Mouse (Mus musculus): Measurements from ENCODE around the gene Hsd3b1.
"Not testable (repeated sequence)": the region's sequence is repeated elsewhere in the genome, so short reads cannot be mapped to it uniquely, and the experiment has no call there.

The Hsd3b1 gene

DNA sequence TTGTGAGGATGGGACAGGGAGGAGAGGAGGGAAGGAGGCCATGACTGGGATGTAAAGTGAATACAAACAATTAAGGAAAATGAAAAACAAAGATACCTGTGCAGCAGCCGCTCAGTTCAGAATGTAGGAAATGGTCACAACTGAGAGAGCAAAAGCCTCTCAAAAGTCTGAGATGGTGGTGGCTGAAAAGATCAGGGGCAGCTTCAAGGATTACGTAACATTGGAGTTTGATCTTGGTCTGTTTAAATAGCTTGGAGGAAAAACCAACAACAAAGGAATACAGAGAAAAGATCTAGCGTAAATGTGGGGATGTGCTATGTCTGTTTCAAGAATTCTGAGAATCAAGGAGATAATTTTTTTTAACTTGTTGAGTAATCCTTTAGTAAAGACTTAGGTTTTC, at the start of gene Hsd3b1:
TSS of gene Hsd3b1 (minus strand) at position 219 of the 400 bp plus-strand sequence.
- no peak for DNase-seq (ENCODE audit: low read depth, low spot score)

DNA sequence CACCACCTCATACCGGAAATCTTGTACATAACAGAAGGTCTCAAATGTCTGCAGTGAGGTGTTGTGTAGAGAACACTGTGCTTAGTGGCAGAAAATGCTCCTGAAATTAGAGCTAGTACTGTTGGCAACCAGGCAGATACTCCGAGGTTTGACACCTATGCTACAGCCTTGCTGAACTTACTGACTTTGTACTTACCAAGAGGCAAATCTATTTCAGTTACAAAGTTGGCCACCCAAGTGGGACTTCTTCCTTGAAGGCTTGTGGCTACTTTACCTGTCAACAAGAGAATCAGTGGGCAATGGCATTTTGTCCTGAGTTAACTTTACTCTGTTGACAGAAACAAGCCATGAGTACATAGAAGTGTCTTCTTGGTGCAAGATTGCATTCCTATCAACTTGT, 38.0 kb upstream of the Hsd3b1 start:
- no peak for DNase-seq (ENCODE audit: low read depth, low spot score)

- peak; percentile 35 for DNase-seq (ENCODE audit: low read depth, low spot score)
Measured at GRCm38 (mm10) chr3:98895071-98895601, 35.5 kb upstream of the Hsd3b1 start.

GRCm38 (mm10) chr3:98893057-98893772, 33.6 kb upstream of the Hsd3b1 start, which contains the start of gene Hao2:
TSS of gene Hao2 (minus strand) at chr3:98893239.
- DNase-seq (ENCODE audit: low read depth, low spot score): no peak

DNA sequence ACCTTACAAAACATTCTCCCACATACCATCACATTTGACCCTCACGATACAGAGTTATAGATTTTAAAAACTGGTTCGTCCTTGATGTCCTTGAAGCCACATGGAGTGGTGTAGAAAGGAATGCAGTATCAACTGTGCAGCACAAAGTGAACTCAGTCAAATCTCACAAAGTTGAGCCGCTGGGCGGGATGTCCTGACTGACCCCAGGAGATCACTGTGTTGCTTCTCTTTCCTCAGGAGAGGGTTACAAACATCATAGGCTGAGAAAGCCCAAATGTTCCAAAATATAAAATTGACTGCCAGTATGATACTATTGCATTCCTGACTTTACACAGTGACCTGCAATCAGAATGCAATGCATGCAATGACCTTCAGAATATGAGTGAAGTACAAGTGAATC, 30.8 kb upstream of the Hsd3b1 start:
- no peak for DNase-seq (ENCODE audit: low read depth, low spot score)

GRCm38 (mm10) chr3:98888206-98888605, 28.6 kb upstream of the Hsd3b1 start:
- no peak for DNase-seq (ENCODE audit: low read depth, low spot score)

DNA sequence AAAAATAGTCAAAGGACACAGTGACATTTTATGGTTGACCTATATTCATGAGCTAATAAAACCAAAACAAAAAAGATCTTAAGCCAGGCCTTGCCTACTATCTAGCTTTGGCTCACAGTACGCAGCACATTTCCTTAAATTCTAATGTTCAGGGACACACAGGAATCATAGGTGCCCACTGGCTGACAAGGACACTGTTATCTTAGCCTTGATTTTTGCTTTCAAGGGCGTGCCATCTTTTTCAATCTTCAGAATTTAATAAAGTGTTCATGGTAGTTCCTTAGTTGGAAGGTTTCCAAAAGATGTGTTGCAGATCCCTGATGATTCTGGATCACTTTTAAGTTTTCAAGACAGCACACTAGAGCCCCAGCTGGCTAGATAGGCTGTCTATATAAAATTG, 21.2 kb upstream of the Hsd3b1 start:
- no peak for DNase-seq (ENCODE audit: low read depth, low spot score)

- no peak for DNase-seq (ENCODE audit: low read depth, low spot score)
Measured at GRCm38 (mm10) chr3:98880216-98880615, 20.6 kb upstream of the Hsd3b1 start.

DNA sequence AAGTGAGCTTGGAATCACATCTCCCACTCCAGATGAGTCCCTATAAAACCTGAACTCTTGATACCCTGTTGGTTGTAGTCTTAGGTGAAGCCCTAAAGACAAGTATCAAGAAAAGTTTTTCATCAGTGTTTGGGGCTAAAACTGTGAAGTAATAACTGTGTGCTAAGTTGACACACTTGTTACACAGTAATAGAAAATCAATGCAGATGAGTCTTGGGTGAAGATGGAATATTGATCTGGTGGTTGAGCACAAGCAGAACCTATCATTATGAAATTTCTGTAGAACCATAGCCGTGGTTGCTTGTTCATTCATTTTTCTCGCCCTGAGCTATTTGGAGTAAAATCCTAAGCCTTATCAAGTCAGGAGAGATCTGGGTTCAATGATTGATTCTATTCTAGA, 8.6 kb upstream of the Hsd3b1 start:
- no peak for DNase-seq (ENCODE audit: low read depth, low spot score)

DNA sequence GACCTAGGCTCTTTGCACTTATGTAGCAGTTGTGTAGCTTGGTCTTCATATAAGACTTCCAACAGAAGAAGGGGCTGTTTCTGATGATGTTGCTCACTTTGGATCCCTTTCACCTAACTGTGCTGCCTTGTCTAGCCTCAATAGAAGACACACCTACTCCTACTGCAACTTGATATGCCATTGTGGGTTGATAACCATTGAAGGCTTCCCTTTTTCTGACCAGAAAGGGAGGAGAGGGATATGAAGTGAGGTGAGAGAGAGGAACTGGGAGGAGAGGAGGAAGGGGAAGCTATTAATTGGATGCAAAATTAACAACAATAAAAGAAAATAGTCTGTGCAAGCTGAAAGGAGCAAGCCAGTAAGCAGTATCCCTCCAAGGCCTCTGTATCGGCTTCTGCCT, 3.2 kb upstream of the Hsd3b1 start:
- no peak for DNase-seq (ENCODE audit: low read depth, low spot score)

GRCm38 (mm10) chr3:98858051-98858450, 1.5 kb downstream of the Hsd3b1 start:
- no peak for DNase-seq (ENCODE audit: low read depth, low spot score)

- DNase-seq (ENCODE audit: low read depth, low spot score): no peak
Measured at GRCm38 (mm10) chr3:98856892-98857291, 2.7 kb downstream of the Hsd3b1 start.

- no peak for DNase-seq (ENCODE audit: low read depth, low spot score)
Measured at GRCm38 (mm10) chr3:98855160-98855559, 4.4 kb downstream of the Hsd3b1 start.

DNA sequence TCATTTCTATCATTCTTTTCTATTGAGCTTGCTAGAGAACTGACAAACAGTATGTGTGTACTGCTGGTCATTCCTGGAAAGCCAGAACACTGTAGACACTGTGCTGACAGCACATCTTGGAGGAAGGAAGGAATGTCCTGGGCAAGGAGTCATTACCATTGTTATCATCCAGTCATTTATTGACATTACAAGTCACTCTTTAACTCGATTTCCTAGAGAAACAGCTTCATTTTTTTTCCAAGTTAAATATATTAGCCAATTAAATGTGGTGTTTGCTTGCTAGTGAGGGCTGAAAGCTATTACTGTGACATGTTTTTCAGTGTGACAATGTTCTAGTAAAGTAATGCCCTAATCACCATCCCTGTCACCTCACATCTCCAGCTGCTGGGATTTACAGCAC, 5.9 kb downstream of the Hsd3b1 start:
- DNase-seq (ENCODE audit: low read depth, low spot score): no peak

GRCm38 (mm10) chr3:98853051-98853450, 6.5 kb downstream of the Hsd3b1 start:
- DNase-seq (ENCODE audit: low read depth, low spot score): no peak

GRCm38 (mm10) chr3:98852631-98853030, 7.0 kb downstream of the Hsd3b1 start:
- DNase-seq (ENCODE audit: low read depth, low spot score): no peak

DNA sequence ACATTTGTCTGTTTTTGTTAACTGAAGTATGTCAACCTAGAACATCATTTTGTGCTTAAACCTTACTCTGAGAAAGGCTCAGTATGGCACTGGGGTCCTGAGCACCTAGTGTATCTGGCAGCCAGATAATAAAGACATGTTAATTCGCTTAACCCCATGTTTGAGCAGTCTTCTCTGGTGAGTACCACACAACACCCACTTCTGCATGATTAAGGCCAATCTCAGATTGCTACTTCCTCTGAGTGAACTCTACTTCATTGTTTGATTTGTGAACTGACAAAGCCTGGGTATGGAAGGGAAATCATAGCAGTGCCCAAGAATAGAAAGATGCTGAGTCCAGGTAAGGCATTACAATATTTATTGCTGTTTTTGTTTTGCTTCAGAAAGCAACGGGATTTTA, 7.7 kb downstream of the Hsd3b1 start:
- DNase-seq (ENCODE audit: low read depth, low spot score): no peak

- DNase-seq (ENCODE audit: low read depth, low spot score): no peak
Measured at GRCm38 (mm10) chr3:98850262-98850661, 9.3 kb downstream of the Hsd3b1 start.

DNA sequence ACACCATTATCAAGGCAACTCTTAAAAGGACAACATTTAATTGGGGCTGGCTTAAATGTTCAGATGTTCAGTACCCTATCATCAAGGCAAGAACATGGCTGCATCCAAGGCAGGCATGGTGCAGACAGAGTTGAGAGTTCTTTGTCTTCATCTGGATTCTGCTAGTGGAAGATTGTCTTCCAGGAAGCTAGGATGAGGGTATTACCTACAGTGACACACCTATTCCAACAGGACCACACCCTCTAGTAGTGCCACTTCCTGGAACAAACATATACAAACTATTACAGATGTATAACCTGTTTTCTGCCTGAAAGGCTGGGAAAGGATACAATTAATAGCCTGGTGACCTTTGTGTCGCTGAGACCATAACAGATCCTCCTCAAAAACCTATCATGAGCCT, 10.7 kb downstream of the Hsd3b1 start:
- no peak for DNase-seq (ENCODE audit: low read depth, low spot score)

GRCm38 (mm10) chr3:98814101-98814670, 45.4 kb downstream of the Hsd3b1 start, which contains the start of gene Hsd3b6:
TSS of gene Hsd3b6 (minus strand) at chr3:98814443.
- DNase-seq (ENCODE audit: low read depth, low spot score): no peak

DNA sequence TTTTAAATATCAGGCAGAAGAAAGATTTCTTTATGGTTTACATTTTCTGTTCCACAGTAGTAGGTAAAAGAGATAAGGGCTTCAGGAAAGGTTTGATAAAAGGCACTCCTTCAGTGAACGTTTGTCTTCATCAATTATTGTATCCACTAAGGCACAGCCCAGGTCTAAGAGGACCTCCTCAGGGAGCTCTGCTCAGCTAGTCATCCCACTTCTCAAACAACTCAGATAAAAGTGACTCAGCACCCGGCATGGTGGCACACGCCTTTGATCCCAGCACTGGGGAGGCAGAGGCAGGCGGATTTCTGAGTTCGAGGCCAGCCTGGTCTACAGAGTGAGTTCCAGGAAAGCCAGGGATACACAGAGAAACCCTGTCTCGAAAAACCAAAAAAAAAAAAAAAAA, 46.9 kb downstream of the Hsd3b1 start:
- not testable (repeated sequence) for DNase-seq (ENCODE audit: low read depth, low spot score)

DNA sequence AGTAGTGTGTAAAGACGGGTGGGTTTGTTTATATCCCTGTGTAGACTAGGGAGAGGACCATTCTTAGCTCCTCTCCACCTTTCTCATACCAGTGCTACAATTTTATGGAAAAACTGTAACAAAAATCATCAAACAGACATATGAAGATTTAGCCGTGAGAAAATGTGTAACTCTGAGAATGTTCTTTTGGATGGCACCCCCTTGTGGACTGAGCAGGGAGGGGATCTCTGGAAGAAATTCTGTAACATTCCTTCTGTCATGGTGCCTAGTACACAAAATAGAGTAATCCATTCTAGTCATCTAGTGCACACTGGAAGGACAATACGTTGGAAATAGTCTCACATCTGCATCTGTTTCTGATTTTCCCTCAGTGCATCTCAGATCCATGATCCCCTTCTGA, 54.6 kb downstream of the Hsd3b1 start:
- DNase-seq (ENCODE audit: low read depth, low spot score): not testable (repeated sequence)

Measured in ZHBTc4 (cell line).